Mouse (Mus musculus): ENCODE measurements around the gene Cdc42bpa. TPM values are rescaled to one million over a fixed set of nuclear protein-coding genes. Genes with fewer than 3 reads are reported as not detected.

Cdc42bpa gene
- polyA plus RNA-seq, 1 experiment from 2014 or later: 22.2 TPM

DNA sequence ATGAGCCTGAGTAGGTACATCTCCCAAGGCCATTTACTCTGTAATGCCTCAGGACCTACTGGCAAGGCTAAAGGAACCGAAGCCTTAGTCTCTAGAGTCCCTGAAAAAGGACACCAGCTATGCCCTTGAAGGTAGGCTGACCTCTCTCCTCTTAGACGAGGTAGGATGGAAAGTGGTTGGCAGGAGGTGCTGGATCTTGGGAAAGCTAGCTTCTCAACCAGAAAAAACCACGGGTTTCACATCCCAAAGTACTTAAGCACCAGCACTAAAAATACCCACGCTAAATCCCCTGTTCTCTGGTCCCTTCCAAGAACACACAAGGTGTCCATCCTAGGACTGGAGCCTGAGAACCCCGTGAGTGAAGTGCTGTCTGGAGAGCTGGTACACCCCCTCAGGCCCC is 212.7 kb downstream of the Cdc42bpa start:
- H3K36me3 ChIP-seq: no peaks in the 10 kb centered on the region
- no peak overlapping the region for H3K4me2 ChIP-seq (replicated peaks)
- H3K4me1 ChIP-seq: no peaks in the 10 kb centered on the region
- H3K27ac ChIP-seq (replicated peaks): no peak overlapping the region
- ATAC-seq (ENCODE audit: low FRiP score, low read depth): no peak
- H3K9ac ChIP-seq (replicated peaks): no peak overlapping the region
- no peak overlapping the region for H3K4me3 ChIP-seq
- no peaks in the 10 kb centered on the region for H3K9me3 ChIP-seq
- H3K27me3 ChIP-seq: no peaks in the 10 kb centered on the region; the same call in 1 of the 2 replicates
- WGBS: 81% methylated on average over 5 of the region's 5 CpGs

DNA sequence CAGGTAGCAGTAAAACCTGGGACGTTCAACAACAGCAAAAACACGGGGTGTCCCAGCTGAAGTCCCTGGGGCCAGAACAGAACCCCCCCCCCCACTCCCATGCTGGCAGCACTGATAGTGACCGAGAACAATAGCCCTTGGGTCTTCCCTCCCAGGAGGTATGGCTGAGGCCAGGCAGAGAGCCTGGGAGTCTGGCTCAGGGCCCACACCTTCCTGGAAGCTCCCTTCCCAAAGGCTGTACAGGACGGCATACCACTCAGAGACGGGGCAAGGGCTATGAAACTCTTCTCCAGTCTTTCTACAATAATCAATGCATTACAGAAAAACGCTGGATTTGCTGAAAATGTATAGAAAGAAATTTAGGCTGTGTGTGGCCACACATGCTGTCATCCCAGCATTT is 214.4 kb downstream of the Cdc42bpa start:
- WGBS: 70% methylated on average over 6 of the region's 6 CpGs
- no peaks in the 10 kb centered on the region; the same call in 1 of the 2 replicates for H3K27me3 ChIP-seq
- H3K36me3 ChIP-seq: no peaks in the 10 kb centered on the region
- H3K4me3 ChIP-seq: no peak overlapping the region
- no peak for ATAC-seq (ENCODE audit: low FRiP score, low read depth)
- no peak overlapping the region for H3K27ac ChIP-seq (replicated peaks)
- no peaks in the 10 kb centered on the region for H3K4me1 ChIP-seq
- no peak overlapping the region for H3K9ac ChIP-seq (replicated peaks)
- no peaks in the 10 kb centered on the region for H3K9me3 ChIP-seq
- H3K4me2 ChIP-seq (replicated peaks): no peak overlapping the region

DNA sequence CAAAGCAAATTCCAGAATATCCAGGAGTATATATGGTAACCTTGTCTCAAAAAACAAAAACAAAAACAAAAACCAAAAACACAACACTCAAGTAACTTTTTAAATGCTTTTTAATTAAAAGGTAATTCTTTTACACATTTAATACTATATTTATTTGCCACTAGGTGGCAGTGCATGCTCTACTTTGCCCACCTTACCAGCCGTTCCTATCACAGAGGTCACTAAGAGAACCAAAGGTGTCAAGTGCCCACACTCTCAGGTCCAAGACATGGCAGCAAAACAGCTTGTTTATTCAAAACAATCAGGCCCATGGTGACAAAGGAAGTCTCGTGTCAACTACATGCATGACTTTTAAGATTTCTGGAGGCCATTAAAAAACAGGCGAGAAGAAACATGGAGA is 214.9 kb downstream of the Cdc42bpa start:
- Histone ChIP-seq H3K4me2 (replicated peaks) (no peak overlapping the region), H3K4me3 (no peak overlapping the region), H3K9ac (replicated peaks) (no peak overlapping the region), H3K27ac (replicated peaks) (no peak overlapping the region), H3K4me1 (no peaks in the 10 kb centered on the region), H3K9me3 (no peaks in the 10 kb centered on the region), H3K27me3 (no peaks in the 10 kb centered on the region; the same call in 1 of the 2 replicates), H3K36me3 (no peaks in the 10 kb centered on the region)
- 36% methylated on average over 3 of the region's 3 CpGs for WGBS
- ATAC-seq (ENCODE audit: low FRiP score, low read depth): no peak

DNA sequence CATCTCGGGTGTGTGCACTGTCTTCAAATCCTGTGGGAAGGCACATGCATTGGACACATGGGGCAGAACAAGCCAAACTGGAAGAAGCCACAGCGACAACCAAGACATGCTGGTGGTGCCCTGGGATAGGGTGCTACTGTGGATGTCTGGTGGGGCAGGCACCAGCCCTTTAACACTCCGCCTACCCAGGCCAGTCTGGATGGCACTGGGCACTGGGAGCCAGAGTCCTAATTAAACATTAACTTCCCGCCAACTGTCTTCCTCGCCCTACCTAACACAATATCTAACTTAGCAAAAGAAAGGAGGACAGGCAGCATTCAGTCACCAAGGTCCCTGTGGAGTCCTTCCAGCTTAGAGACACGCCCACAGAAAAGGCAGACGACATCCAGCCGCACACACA is 215.4 kb downstream of the Cdc42bpa start:
- H3K27me3 ChIP-seq: no peaks in the 10 kb centered on the region; the same call in 1 of the 2 replicates
- H3K9ac ChIP-seq (replicated peaks): no peak overlapping the region
- no peaks in the 10 kb centered on the region for H3K36me3 ChIP-seq
- ATAC-seq (ENCODE audit: low FRiP score, low read depth): no peak
- H3K9me3 ChIP-seq: no peaks in the 10 kb centered on the region
- H3K4me1 ChIP-seq: no peaks in the 10 kb centered on the region
- no peak overlapping the region for H3K4me2 ChIP-seq (replicated peaks)
- no peak overlapping the region for H3K27ac ChIP-seq (replicated peaks)
- WGBS: 62% methylated on average over 8 of the region's 8 CpGs
- no peak overlapping the region for H3K4me3 ChIP-seq

DNA sequence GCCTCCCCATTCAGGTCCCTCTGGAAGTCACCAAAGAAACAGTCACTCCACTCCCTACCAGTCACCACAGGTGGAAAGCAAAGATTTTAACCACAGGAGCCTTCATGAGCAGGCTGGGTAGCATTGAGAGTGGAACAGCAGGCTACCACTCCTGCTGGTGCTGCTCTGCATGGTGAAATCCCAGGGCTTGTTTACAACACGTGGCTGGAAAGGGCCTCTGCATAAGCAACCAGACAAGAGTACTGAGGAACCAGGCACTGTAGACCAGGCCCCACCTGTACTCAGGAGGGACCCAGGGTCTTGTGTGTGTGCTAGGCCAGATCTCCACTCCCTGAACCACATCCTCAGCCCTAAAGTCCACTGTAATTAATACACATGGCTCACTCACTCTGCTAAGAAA is 216.5 kb downstream of the Cdc42bpa start:
- 0% methylated on average over 1 of the region's 1 CpGs for WGBS
- no peak overlapping the region for H3K9ac ChIP-seq (replicated peaks)
- no peak for ATAC-seq (ENCODE audit: low FRiP score, low read depth)
- H3K27me3 ChIP-seq: no peaks in the 10 kb centered on the region; the same call in 1 of the 2 replicates
- H3K4me2 ChIP-seq (replicated peaks): no peak overlapping the region
- no peaks in the 10 kb centered on the region for H3K4me1 ChIP-seq
- H3K36me3 ChIP-seq: no peaks in the 10 kb centered on the region
- no peak overlapping the region for H3K4me3 ChIP-seq
- H3K9me3 ChIP-seq: no peaks in the 10 kb centered on the region
- no peak overlapping the region for H3K27ac ChIP-seq (replicated peaks)

DNA sequence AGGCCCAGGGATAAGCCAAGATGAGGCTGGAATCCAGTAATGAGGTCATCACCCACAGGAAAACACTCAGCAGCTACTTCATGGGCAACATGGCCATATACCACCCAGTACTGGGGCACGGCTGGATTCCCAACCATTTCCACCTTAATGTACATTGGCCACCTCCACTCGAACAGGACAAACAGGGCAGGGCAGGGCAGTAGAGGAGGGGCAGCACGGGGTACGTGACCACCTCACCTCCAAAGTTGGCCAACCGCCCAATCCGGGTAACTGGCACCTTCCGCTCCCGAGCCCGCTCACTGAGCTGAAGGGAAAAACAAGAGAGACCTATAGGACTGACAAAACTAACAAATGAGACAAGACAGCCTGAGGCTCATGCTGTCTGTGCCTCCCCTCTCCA is 218.1 kb downstream of the Cdc42bpa start:
- no peaks in the 10 kb centered on the region; the same call in 1 of the 2 replicates for H3K27me3 ChIP-seq
- no peaks in the 10 kb centered on the region for H3K9me3 ChIP-seq
- no peaks in the 10 kb centered on the region for H3K36me3 ChIP-seq
- H3K4me1 ChIP-seq: no peaks in the 10 kb centered on the region
- H3K4me2 ChIP-seq (replicated peaks): no peak overlapping the region
- no peak for ATAC-seq (ENCODE audit: low FRiP score, low read depth)
- no peak overlapping the region for H3K9ac ChIP-seq (replicated peaks)
- H3K27ac ChIP-seq (replicated peaks): no peak overlapping the region
- no peak overlapping the region for H3K4me3 ChIP-seq
- 93% methylated on average over 9 of the region's 9 CpGs for WGBS

DNA sequence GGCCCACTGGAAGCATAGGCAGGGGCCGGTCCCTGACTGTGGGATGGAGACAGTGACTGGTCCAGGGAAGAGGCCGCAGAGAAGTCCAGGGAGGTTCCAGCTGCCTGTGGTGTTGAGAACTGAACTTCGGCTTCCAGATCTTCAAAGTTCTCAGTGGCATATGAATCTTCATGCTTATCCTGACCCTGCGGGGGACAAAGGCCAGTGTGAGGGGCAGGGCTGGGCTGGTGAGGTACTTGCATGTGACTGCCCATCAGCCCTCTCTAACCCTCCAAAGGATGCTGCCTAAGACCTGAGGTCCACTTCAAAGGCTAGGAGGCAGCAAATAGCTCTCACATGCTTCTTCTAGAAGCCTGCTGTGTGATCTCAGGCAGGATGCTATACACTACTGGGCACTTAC is 218.8 kb downstream of the Cdc42bpa start:
- ATAC-seq (ENCODE audit: low FRiP score, low read depth): no peak
- Histone ChIP-seq H3K36me3 (no peaks in the 10 kb centered on the region), H3K4me3 (no peak overlapping the region), H3K9me3 (no peaks in the 10 kb centered on the region), H3K27ac (replicated peaks) (no peak overlapping the region), H3K27me3 (no peaks in the 10 kb centered on the region), H3K4me2 (replicated peaks) (no peak overlapping the region), H3K9ac (replicated peaks) (no peak overlapping the region), H3K4me1 (no peaks in the 10 kb centered on the region)
- WGBS: 92% methylated on average over 4 of the region's 4 CpGs

DNA sequence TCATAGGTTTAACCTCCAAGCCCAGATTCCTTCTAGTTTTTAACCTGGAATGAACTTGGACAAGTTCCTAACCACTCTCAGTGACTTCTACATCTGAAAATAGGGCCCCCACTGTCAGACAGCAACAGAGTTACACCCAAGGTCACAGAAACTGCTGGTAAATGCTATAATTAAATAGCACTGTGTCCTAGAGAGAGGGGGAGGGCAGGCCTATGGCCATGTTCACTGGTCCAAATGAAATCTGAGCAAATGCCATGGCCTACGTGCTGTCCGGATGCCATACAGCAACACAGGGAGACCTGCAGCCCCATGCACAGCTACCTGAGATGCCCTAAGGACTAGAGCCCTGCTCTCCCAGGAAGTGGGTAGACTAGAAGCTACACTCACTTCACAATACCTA is 219.6 kb downstream of the Cdc42bpa start:
- Histone ChIP-seq H3K9ac (replicated peaks) (no peak overlapping the region), H3K27me3 (no peaks in the 10 kb centered on the region), H3K4me3 (no peak overlapping the region), H3K27ac (replicated peaks) (no peak overlapping the region), H3K4me2 (replicated peaks) (no peak overlapping the region), H3K36me3 (no peaks in the 10 kb centered on the region), H3K4me1 (no peaks in the 10 kb centered on the region), H3K9me3 (no peaks in the 10 kb centered on the region)
- no peak for ATAC-seq (ENCODE audit: low FRiP score, low read depth)
- 86% methylated on average over 2 of the region's 2 CpGs for WGBS

DNA sequence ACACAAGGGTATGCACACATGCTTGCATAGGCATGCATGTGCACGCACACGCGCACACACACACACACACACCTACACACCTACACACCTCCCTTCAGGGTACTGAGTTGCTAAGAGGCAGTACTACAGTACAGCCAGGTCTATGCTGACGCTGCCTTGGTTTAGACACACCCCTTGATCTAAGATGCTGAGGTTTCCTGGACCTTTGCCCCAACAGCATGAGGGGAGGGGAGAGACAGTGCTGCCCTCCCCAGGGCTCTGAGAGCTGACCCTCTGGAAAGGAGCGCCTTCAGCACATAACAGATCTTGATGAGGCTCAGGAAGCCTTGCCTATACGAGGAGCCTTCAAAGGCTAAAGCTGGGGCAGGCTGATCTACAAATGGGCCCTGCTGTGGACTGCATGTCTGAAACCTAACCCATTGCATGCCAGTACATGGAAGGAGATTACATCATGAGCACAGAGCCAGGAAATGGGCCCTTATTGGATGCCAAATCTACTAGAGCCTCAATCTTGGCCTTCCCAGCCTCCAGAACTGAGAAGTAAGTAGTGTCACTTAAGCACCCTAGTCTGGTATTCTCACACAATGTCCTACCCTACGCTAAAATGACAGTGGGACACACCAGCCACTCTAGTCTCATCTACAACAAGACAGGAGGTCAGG is 221.2 kb downstream of the Cdc42bpa start:
- Histone ChIP-seq H3K9me3 (no peaks in the 10 kb centered on the region), H3K9ac (replicated peaks) (no peak overlapping the region)
- WGBS: 82% methylated on average over 7 of the region's 7 CpGs

DNA sequence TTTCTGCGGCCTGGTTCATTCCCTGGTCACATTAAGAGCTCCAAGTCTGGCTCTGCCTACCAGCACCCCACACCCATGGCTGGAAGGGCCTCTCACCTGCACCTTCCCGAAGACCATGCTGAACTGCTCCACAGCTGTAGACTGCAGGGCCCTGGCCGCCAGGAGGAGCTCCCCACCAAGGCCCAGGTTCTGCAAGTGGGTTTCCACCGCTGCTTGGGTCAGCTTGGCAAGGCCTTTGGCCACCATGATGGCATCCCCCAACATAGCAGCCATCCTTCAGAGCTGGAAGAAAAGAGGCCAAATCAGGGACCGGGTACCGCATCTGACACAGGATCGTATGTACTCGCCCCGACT is 221.7 kb downstream of the Cdc42bpa start:
- Histone ChIP-seq H3K36me3 (no peaks in the 10 kb centered on the region), H3K4me2 (replicated peaks) (no peak overlapping the region), H3K27ac (replicated peaks) (no peak overlapping the region), H3K9ac (replicated peaks) (no peak overlapping the region), H3K4me3 (no peak overlapping the region), H3K4me1 (no peaks in the 10 kb centered on the region), H3K9me3 (no peaks in the 10 kb centered on the region), H3K27me3 (no peaks in the 10 kb centered on the region)
- ATAC-seq (ENCODE audit: low FRiP score, low read depth): no peak
- WGBS: 89% methylated on average over 9 of the region's 9 CpGs

More for the DNA sequence above, 221.2 kb downstream of the Cdc42bpa start:
- no peak for ATAC-seq (ENCODE audit: low FRiP score, low read depth)
- Histone ChIP-seq H3K27me3 (no peaks in the 10 kb centered on the region), H3K4me3 (no peak overlapping the region), H3K4me2 (replicated peaks) (no peak overlapping the region), H3K4me1 (no peaks in the 10 kb centered on the region), H3K36me3 (no peaks in the 10 kb centered on the region), H3K27ac (replicated peaks) (no peak overlapping the region)

DNA sequence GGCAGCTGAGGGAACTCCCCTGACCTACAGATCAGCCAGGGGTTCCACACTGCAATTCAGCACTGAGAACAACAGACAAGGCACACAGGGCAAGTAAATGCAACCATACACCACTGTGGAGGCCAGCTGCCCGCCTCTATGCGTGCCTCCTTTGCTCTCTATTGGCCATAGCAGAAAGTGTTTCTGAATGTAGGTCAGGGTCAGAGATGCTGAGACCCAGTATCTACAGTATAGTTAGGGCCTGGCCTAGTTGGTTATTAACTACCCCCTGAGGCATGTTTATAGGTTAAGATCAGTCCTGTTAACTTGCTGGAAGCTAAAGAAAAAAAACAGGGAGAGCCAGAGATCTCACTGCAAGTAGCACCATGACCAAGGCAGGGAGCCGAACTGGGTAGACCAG is 222.5 kb downstream of the Cdc42bpa start:
- H3K4me1 ChIP-seq: no peaks in the 10 kb centered on the region
- no peak overlapping the region for H3K4me3 ChIP-seq
- no peak overlapping the region for H3K27ac ChIP-seq (replicated peaks)
- 77% methylated on average over 3 of the region's 3 CpGs for WGBS
- no peaks in the 10 kb centered on the region for H3K27me3 ChIP-seq
- no peak overlapping the region for H3K4me2 ChIP-seq (replicated peaks)
- no peak overlapping the region for H3K9ac ChIP-seq (replicated peaks)
- H3K9me3 ChIP-seq: no peaks in the 10 kb centered on the region
- no peak for ATAC-seq (ENCODE audit: low FRiP score, low read depth)
- no peaks in the 10 kb centered on the region for H3K36me3 ChIP-seq

DNA sequence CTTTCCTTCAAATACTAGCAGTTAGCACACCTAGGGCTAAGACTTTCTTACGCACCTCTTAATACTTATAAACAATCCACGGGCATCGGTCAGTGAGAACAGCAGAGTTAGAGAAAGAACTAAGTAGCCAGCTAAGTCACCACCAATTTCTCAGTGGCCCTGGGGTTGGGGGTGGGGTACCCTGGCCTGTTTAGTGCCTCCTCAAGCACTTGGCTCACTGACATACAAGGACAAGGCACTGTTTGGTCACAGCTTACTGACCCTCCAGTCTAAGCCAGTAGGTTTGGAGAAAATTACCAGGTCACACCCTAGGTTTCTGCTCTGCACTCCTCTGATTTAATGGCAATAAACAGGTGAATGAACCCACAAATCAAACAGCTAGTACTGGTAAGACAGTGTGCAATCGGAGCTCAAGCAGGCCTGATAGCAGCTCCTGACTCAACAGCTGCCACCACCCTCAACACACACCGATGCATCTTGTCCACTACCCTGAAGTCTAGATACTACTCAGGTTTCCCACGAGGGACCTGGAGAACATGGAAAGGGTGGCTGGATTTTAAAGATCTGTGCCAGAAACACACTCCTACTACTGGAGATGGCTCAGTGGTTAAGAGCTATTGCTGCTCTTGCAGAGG is 223.4 kb downstream of the Cdc42bpa start:
- 88% methylated on average over 6 of the region's 6 CpGs for WGBS
- no peak overlapping the region for H3K4me2 ChIP-seq (replicated peaks)
- no peaks in the 10 kb centered on the region for H3K36me3 ChIP-seq
- no peak overlapping the region for H3K4me3 ChIP-seq
- no peaks in the 10 kb centered on the region for H3K9me3 ChIP-seq
- H3K27ac ChIP-seq (replicated peaks): no peak overlapping the region
- no peak overlapping the region for H3K9ac ChIP-seq (replicated peaks)
- no peak for ATAC-seq (ENCODE audit: low FRiP score, low read depth)
- no peaks in the 10 kb centered on the region for H3K4me1 ChIP-seq
- H3K27me3 ChIP-seq: no peaks in the 10 kb centered on the region

DNA sequence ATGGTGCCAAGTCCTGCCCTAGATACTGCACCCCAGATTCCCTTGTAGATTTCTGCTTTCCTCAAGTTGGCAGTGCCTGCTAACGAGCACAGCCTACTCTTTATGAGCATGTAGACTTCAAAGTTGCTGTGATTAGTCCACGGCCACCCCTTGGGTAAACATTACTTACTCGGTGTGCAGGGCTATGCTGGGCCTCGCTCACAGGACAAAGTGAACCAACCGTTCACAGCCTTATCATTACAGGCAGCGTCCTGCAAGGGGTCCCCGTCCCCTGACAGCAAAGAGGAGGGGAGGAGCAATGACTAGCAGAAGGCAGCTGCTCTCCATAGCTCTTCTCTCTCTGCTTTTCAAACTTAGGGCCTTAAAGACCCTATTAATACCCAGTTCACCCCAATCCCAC is 224.5 kb downstream of the Cdc42bpa start:
- Histone ChIP-seq H3K4me1 (no peaks in the 10 kb centered on the region), H3K27me3 (no peaks in the 10 kb centered on the region), H3K4me2 (replicated peaks) (no peak overlapping the region), H3K9me3 (no peaks in the 10 kb centered on the region), H3K9ac (replicated peaks) (no peak overlapping the region), H3K36me3 (no peaks in the 10 kb centered on the region), H3K4me3 (no peak overlapping the region), H3K27ac (replicated peaks) (no peak overlapping the region)
- ATAC-seq (ENCODE audit: low FRiP score, low read depth): no peak
- 73% methylated on average over 7 of the region's 7 CpGs for WGBS
